Mouse (Mus musculus): ENCODE data around the gene Olfr843.

Olfr843 gene

GRCm38 (mm10) chr9:19251887-19252286 is at the start of gene Olfr843:
Gene Olfr843, minus strand, starts transcription at chr9:19251987.
- no peak for DNase-seq (ENCODE audit: low spot score)

All from embryo, embryonic 10.5 days (tissue).